Mouse (Mus musculus) limb, embryonic 15.5 days (tissue): ENCODE data around the gene Itfg2. TPM values are rescaled to one million over a fixed set of nuclear protein-coding genes. Genes with fewer than 3 reads are reported as not detected.
"Not testable (repeated sequence)": the region's sequence is repeated elsewhere in the genome, so short reads cannot be mapped to it uniquely, and the experiment has no call there.

Experiments
- ATAC-seq: fragments of 200-750 bp; cut with Nextera tagmentation; 2 replicates; pipeline ENCODE4 v1.8.0; 2017; ENCODE audit warnings: low read depth, moderate TSS enrichment; ENCODE audit not compliant: insufficient number of reproducible peaks, low FRiP score, low TSS enrichment
- H3K27ac ChIP-seq: fragments of 300-500 bp; sonication (generic); 2 replicates; pipeline ENCODE4 v1.5.1; 2015; ENCODE audit warnings: moderate library complexity, mild to moderate bottlenecking, inconsistent platforms
- H3K27me3 ChIP-seq: fragments of 300-500 bp; sonication (generic); 2 replicates; pipeline ENCODE4 v1.6.1; 2015; ENCODE audit warnings: inconsistent platforms
- H3K36me3 ChIP-seq: fragments of 300-500 bp; sonication (generic); 2 replicates; pipeline ENCODE4 v1.6.1; 2015; ENCODE audit warnings: inconsistent platforms
- H3K4me1 ChIP-seq: fragments of 300-500 bp; sonication (generic); 2 replicates; pipeline ENCODE4 v1.6.1; 2015; ENCODE audit warnings: inconsistent platforms
- H3K4me2 ChIP-seq: fragments of 300-500 bp; sonication (generic); 2 replicates; pipeline ENCODE4 v1.6.1; 2015; ENCODE audit warnings: mild to moderate bottlenecking, inconsistent platforms
- H3K4me3 ChIP-seq: fragments of 300-500 bp; sonication (generic); 2 replicates; pipeline ENCODE4 v1.5.1; 2015; ENCODE audit warnings: mild to moderate bottlenecking, inconsistent platforms
- H3K9ac ChIP-seq: fragments of 300-500 bp; sonication (generic); 2 replicates; pipeline ENCODE4 v1.6.1; 2015; ENCODE audit warnings: inconsistent platforms
- H3K9me3 ChIP-seq: fragments of 300-500 bp; sonication (generic); 2 replicates; pipeline ENCODE4 v1.6.1; 2016; ENCODE audit warnings: inconsistent platforms
- WGBS: fragments of 180-500 bp; shearing (Covaris S2); methylation state at CpG from one replicate; pipeline ENCODE4 v1.1.7; 2015; 5-methylcytosine and 5-hydroxymethylcytosine counted together
- polyA plus RNA-seq: library from polyadenylated mRNA; unstranded; fragments of >200 nt; fragmentation: Nextera tagmentation; extraction: Ambion mirVana; gene quantifications from 2 replicates; pipeline ENCODE4 v1.2.1, GENCODE M21; 2015

The Itfg2 gene
- polyA plus RNA-seq, 1 experiment from 2014 or later: 31.0 TPM

GRCm38 (mm10) chr6:128408544-128409125 is 16.1 kb downstream of the Itfg2 start:
- Histone ChIP-seq H3K27ac (no peak overlapping the region), H3K4me3 (no peak overlapping the region), H3K4me2 (no peak overlapping the region), H3K4me1 (0 out of 2 replicates have a peak, but pooled peaks cover 5% of the 10 kb centered on the region), H3K36me3 (peaks cover 67% of the 10 kb centered on the region), H3K27me3 (no peaks in the 10 kb centered on the region), H3K9me3 (no peaks in the 10 kb centered on the region), H3K9ac (no peak overlapping the region)
- WGBS: 83% methylated on average over 7 of the region's 7 CpGs
- ATAC-seq: no peak

GRCm38 (mm10) chr6:128404708-128405107 is 20.0 kb downstream of the Itfg2 start:
- 46% methylated on average over 5 of the region's 5 CpGs for WGBS
- Histone ChIP-seq H3K27me3 (no peaks in the 10 kb centered on the region), H3K4me3 (no peak overlapping the region), H3K27ac (no peak overlapping the region), H3K4me2 (no peak overlapping the region), H3K36me3 (peaks cover 29% of the 10 kb centered on the region), H3K4me1 (peaks cover 15% of the 10 kb centered on the region; the same call in 1 of the 2 replicates), H3K9me3 (no peaks in the 10 kb centered on the region), H3K9ac (no peak overlapping the region)
- ATAC-seq: no peak

GRCm38 (mm10) chr6:128399421-128400185 is 25.1 kb downstream of the Itfg2 start:
- Histone ChIP-seq H3K27me3 (no peaks in the 10 kb centered on the region), H3K36me3 (no peaks in the 10 kb centered on the region), H3K27ac (peak overlapping the region; percentile 23; the same call in 1 of the 2 replicates), H3K9ac (no peak overlapping the region), H3K4me3 (peak overlapping the region; percentile 32), H3K9me3 (no peaks in the 10 kb centered on the region), H3K4me1 (peaks cover 13% of the 10 kb centered on the region; the same call in 1 of the 2 replicates), H3K4me2 (peak overlapping the region; percentile 45)
- peak; percentile 74; the same call in 1 of the 2 replicates for ATAC-seq
- WGBS: 29% methylated on average over 21 of the region's 21 CpGs

GRCm38 (mm10) chr6:128398996-128399395 is 25.7 kb downstream of the Itfg2 start, which contains the start of gene Nrip2:
Gene Nrip2, plus strand, starts transcription at chr6:128399296.
- Histone ChIP-seq H3K36me3 (no peaks in the 10 kb centered on the region), H3K27ac (peak within 1 kb of the TSS; percentile 23; the same call in 1 of the 2 replicates), H3K4me2 (peak within 1 kb of the TSS; percentile 45), H3K9me3 (no peaks in the 10 kb centered on the region), H3K4me1 (peaks cover 12% of the 10 kb centered on the region; the same call in 1 of the 2 replicates), H3K4me3 (peak within 1 kb of the TSS; percentile 32), H3K9ac (no peak within 1 kb of the TSS), H3K27me3 (no peaks in the 10 kb centered on the region)
- 69% methylated on average over 3 of the region's 3 CpGs for WGBS
- ATAC-seq: no peak

GRCm38 (mm10) chr6:128397574-128398261 is 27.0 kb downstream of the Itfg2 start:
- peaks cover 12% of the 10 kb centered on the region; the same call in 1 of the 2 replicates for H3K4me1 ChIP-seq
- no peak overlapping the region for H3K4me2 ChIP-seq
- H3K27me3 ChIP-seq: no peaks in the 10 kb centered on the region
- H3K9me3 ChIP-seq: no peaks in the 10 kb centered on the region
- no peak overlapping the region for H3K27ac ChIP-seq
- H3K9ac ChIP-seq: no peak overlapping the region
- no peak for ATAC-seq
- 77% methylated on average over 7 of the region's 7 CpGs for WGBS
- no peaks in the 10 kb centered on the region for H3K36me3 ChIP-seq
- H3K4me3 ChIP-seq: no peak overlapping the region

- no peak overlapping the region for H3K4me3 ChIP-seq
- no peak overlapping the region for H3K9ac ChIP-seq
- H3K27ac ChIP-seq: no peak overlapping the region
- 62% methylated on average over 1 of the region's 1 CpGs for WGBS
- no peaks in the 10 kb centered on the region for H3K27me3 ChIP-seq
- no peak for ATAC-seq
- H3K4me2 ChIP-seq: no peak overlapping the region
- H3K4me1 ChIP-seq: no peaks in the 10 kb centered on the region
- no peaks in the 10 kb centered on the region for H3K9me3 ChIP-seq
- H3K36me3 ChIP-seq: no peaks in the 10 kb centered on the region
Measured at GRCm38 (mm10) chr6:128390683-128391082, 34.0 kb downstream of the Itfg2 start.

- no peaks in the 10 kb centered on the region for H3K9me3 ChIP-seq
- H3K9ac ChIP-seq: no peak overlapping the region
- no peak overlapping the region for H3K4me2 ChIP-seq
- H3K36me3 ChIP-seq: no peaks in the 10 kb centered on the region
- H3K27ac ChIP-seq: no peak overlapping the region
- H3K27me3 ChIP-seq: no peaks in the 10 kb centered on the region
- ATAC-seq: no peak
- no peaks in the 10 kb centered on the region for H3K4me1 ChIP-seq
- H3K4me3 ChIP-seq: no peak overlapping the region
- WGBS: 75% methylated on average over 1 of the region's 1 CpGs
Measured at GRCm38 (mm10) chr6:128389185-128389584, 35.5 kb downstream of the Itfg2 start.

GRCm38 (mm10) chr6:128385026-128385425 is 39.7 kb downstream of the Itfg2 start:
- no peaks in the 10 kb centered on the region for H3K27me3 ChIP-seq

GRCm38 (mm10) chr6:128383752-128384151 is 41.0 kb downstream of the Itfg2 start:
- Histone ChIP-seq H3K4me2 (no peak overlapping the region), H3K4me3 (no peak overlapping the region), H3K4me1 (no peaks in the 10 kb centered on the region), H3K9ac (no peak overlapping the region), H3K27me3 (no peaks in the 10 kb centered on the region), H3K9me3 (no peaks in the 10 kb centered on the region), H3K36me3 (no peaks in the 10 kb centered on the region), H3K27ac (no peak overlapping the region)
- 80% methylated on average over 7 of the region's 7 CpGs for WGBS
- ATAC-seq: no peak

More at GRCm38 (mm10) chr6:128385026-128385425, 39.7 kb downstream of the Itfg2 start:
- H3K36me3 ChIP-seq: no peaks in the 10 kb centered on the region
- H3K9ac ChIP-seq: no peak overlapping the region
- no peak overlapping the region for H3K4me3 ChIP-seq
- no peaks in the 10 kb centered on the region for H3K4me1 ChIP-seq
- 83% methylated on average over 1 of the region's 1 CpGs for WGBS
- H3K9me3 ChIP-seq: no peaks in the 10 kb centered on the region
- no peak overlapping the region for H3K4me2 ChIP-seq
- H3K27ac ChIP-seq: no peak overlapping the region
- no peak for ATAC-seq

GRCm38 (mm10) chr6:128381254-128381653 is 43.5 kb downstream of the Itfg2 start:
- Histone ChIP-seq H3K36me3 (peaks cover 4% of the 10 kb centered on the region), H3K27ac (no peak overlapping the region), H3K4me2 (no peak overlapping the region), H3K4me3 (no peak overlapping the region), H3K9me3 (no peaks in the 10 kb centered on the region), H3K4me1 (no peaks in the 10 kb centered on the region), H3K9ac (no peak overlapping the region), H3K27me3 (no peaks in the 10 kb centered on the region)
- 51% methylated on average over 3 of the region's 3 CpGs for WGBS
- no peak for ATAC-seq

- H3K4me1 ChIP-seq, H3K4me3 ChIP-seq, H3K27me3 ChIP-seq, ATAC-seq, H3K9me3 ChIP-seq, H3K9ac ChIP-seq, H3K27ac ChIP-seq, H3K36me3 ChIP-seq, H3K4me2 ChIP-seq: not testable (repeated sequence)
- 73% methylated on average over 1 of the region's 1 CpGs for WGBS
Measured at GRCm38 (mm10) chr6:128380594-128381167, 44.0 kb downstream of the Itfg2 start.
